Mouse (Mus musculus) liver, postnatal 0 days (tissue): ENCODE measurements around the gene Tigar.

Source experiments
- CTCF ChIP-seq: sonication (generic); IDR thresholded peaks from 2 replicates; pipeline ENCODE4 v1.5.1; 2016; ENCODE audit warnings: antibody characterized with exemption, low read depth
- EP300 ChIP-seq: IDR thresholded peaks from 2 replicates; pipeline ENCODE4 v1.6.1; 2016; ENCODE audit warnings: antibody characterized with exemption, low read depth, mild to moderate bottlenecking

DNA sequence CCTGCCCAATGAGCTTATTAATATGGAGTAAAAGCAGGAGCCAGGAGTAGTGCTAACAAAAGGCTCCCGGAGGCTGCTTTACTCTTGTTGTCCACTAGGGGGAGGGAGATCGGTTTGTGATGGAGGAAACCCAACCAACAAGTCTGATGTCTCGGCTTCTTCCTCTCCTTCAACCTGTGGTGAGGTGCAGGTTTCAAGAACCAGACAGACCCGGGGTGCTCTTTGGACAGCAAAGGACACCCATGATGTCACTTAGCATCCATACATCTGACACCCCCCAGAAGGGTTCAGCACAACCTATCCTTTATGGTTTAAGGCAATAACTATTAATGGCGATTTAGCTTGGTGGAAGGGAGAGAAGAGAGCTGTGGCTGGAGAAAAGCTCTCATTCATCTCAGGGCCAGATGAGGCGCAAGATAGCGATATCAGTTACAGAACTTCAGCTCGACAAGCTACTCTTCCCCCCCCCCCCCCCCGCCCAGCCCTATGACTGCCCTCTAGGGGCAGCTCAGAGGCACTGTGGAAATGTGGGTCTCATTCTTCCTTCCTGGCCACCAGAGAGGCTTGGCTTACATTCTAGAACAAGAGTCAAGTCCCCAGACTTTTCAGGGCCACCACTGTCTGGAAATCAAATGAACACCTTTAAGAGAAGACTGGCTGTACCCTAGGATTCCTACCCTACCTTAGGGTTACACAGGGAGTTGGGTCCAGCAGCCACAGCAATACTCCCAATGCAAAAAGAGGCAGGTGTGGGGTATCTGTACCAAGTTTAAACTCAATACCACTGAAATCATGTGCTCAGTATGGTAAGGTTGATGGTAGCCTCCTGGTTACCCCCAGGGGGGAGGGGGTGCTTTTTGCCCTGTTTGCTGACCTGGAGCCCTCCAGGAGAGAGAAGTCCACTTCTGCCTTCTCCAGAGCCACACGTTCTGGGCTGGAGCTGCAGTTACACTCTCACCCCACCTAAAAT is 33.1 kb upstream of the Tigar start:
- TF ChIP-seq CTCF: peak; percentile 80
- TF ChIP-seq EP300: no peak
